Mouse (Mus musculus): ENCODE measurements around the gene D8Ertd738e. TPM values are rescaled to one million over a fixed set of nuclear protein-coding genes. Genes with fewer than 3 reads are reported as not detected.

D8Ertd738e gene
- polyA plus RNA-seq, 1 experiment = 193 TPM

- TF ChIP-seq CTCF (IDR thresholded peaks at IDR 0.05; ENCODE audit: borderline replicate concordance, control insufficient read depth, extremely low read depth, insufficient read depth, low read length, poor library complexity) (no peak), POLR2A (IDR thresholded peaks at IDR 0.05; ENCODE audit: control insufficient read depth, extremely low read depth, insufficient read depth, low read length, poor library complexity) (no peak)
- no peak overlapping the region for H3K27ac ChIP-seq (ENCODE audit: control insufficient read depth, insufficient read depth, low read length)
- no peak for DNase-seq
- H3K4me3 ChIP-seq (ENCODE audit: control insufficient read depth, insufficient read depth, low read length) = no peak overlapping the region
- peaks cover 9% of the 10 kb centered on the region for H3K36me3 ChIP-seq (ENCODE audit: control insufficient read depth, insufficient read depth, low read length)
- 98% methylated on average over 4 of the region's 4 CpGs for WGBS
- peaks cover 8% of the 10 kb centered on the region for H3K4me1 ChIP-seq (replicated peaks; ENCODE audit: control insufficient read depth, insufficient read depth, low read length)
- no peaks in the 10 kb centered on the region for H3K27me3 ChIP-seq (ENCODE audit: control insufficient read depth, insufficient read depth, low read length)
Measured at GRCm38 (mm10) chr8:84261098-84261497, 11.6 kb upstream of the D8Ertd738e start.

GRCm38 (mm10) chr8:84256822-84257610, 7.5 kb upstream of the D8Ertd738e start, which contains the start of gene Mri1:
Gene Mri1 (minus strand): TSS chr8:84257326.
- WGBS = under 1% methylated on average over 64 of the region's 64 CpGs
- Histone ChIP-seq H3K27ac (ENCODE audit: control insufficient read depth, insufficient read depth, low read length) (peak within 1 kb of the TSS; percentile 45), H3K27me3 (ENCODE audit: control insufficient read depth, insufficient read depth, low read length) (no peaks in the 10 kb centered on the region), H3K4me3 (ENCODE audit: control insufficient read depth, insufficient read depth, low read length) (peak within 1 kb of the TSS; percentile 85), H3K4me1 (replicated peaks; ENCODE audit: control insufficient read depth, insufficient read depth, low read length) (peaks cover 9% of the 10 kb centered on the region), H3K36me3 (ENCODE audit: control insufficient read depth, insufficient read depth, low read length) (no peaks in the 10 kb centered on the region; the same call in 1 of the 2 replicates)
- DNase-seq = peak; percentile 70
- peak; percentile 33; the same call in 1 of the 2 replicates for TF ChIP-seq POLR2A (IDR thresholded peaks at IDR 0.05; ENCODE audit: control insufficient read depth, extremely low read depth, insufficient read depth, low read length, poor library complexity)
- TF ChIP-seq CTCF (IDR thresholded peaks at IDR 0.05; ENCODE audit: borderline replicate concordance, control insufficient read depth, extremely low read depth, insufficient read depth, low read length, poor library complexity) = peak; percentile 46; the same call in 1 of the 2 replicates

- Histone ChIP-seq H3K36me3 (ENCODE audit: control insufficient read depth, insufficient read depth, low read length) (no peaks in the 10 kb centered on the region; the same call in 1 of the 2 replicates), H3K4me1 (replicated peaks; ENCODE audit: control insufficient read depth, insufficient read depth, low read length) (peaks cover 9% of the 10 kb centered on the region), H3K27ac (ENCODE audit: control insufficient read depth, insufficient read depth, low read length) (peak overlapping the region; percentile 32), H3K27me3 (ENCODE audit: control insufficient read depth, insufficient read depth, low read length) (no peaks in the 10 kb centered on the region), H3K4me3 (ENCODE audit: control insufficient read depth, insufficient read depth, low read length) (peak overlapping the region; percentile 85)
- TF ChIP-seq CTCF (IDR thresholded peaks at IDR 0.05; ENCODE audit: borderline replicate concordance, control insufficient read depth, extremely low read depth, insufficient read depth, low read length, poor library complexity) (no peak), POLR2A (IDR thresholded peaks at IDR 0.05; ENCODE audit: control insufficient read depth, extremely low read depth, insufficient read depth, low read length, poor library complexity) (no peak)
- DNase-seq = peak; percentile 29
- WGBS = 13% methylated on average over 6 of the region's 6 CpGs
Measured at GRCm38 (mm10) chr8:84256458-84256821, 6.9 kb upstream of the D8Ertd738e start.

GRCm38 (mm10) chr8:84255858-84256257, 6.3 kb upstream of the D8Ertd738e start:
- Histone ChIP-seq H3K36me3 (ENCODE audit: control insufficient read depth, insufficient read depth, low read length) (no peaks in the 10 kb centered on the region; the same call in 1 of the 2 replicates), H3K27ac (ENCODE audit: control insufficient read depth, insufficient read depth, low read length) (no peak overlapping the region), H3K27me3 (ENCODE audit: control insufficient read depth, insufficient read depth, low read length) (no peaks in the 10 kb centered on the region), H3K4me1 (replicated peaks; ENCODE audit: control insufficient read depth, insufficient read depth, low read length) (peaks cover 9% of the 10 kb centered on the region), H3K4me3 (ENCODE audit: control insufficient read depth, insufficient read depth, low read length) (0 out of 2 replicates have a peak overlapping the region, but pooled peaks have one; percentile 85)
- DNase-seq = no peak
- TF ChIP-seq POLR2A (IDR thresholded peaks at IDR 0.05; ENCODE audit: control insufficient read depth, extremely low read depth, insufficient read depth, low read length, poor library complexity) = no peak
- TF ChIP-seq CTCF (IDR thresholded peaks at IDR 0.05; ENCODE audit: borderline replicate concordance, control insufficient read depth, extremely low read depth, insufficient read depth, low read length, poor library complexity) = no peak
- 93% methylated on average over 3 of the region's 3 CpGs for WGBS

GRCm38 (mm10) chr8:84241821-84242220, 7.7 kb downstream of the D8Ertd738e start:
- 85% methylated on average over 2 of the region's 2 CpGs for WGBS
- Histone ChIP-seq H3K4me1 (replicated peaks; ENCODE audit: control insufficient read depth, insufficient read depth, low read length) (peaks cover 7% of the 10 kb centered on the region), H3K27me3 (ENCODE audit: control insufficient read depth, insufficient read depth, low read length) (no peaks in the 10 kb centered on the region), H3K36me3 (ENCODE audit: control insufficient read depth, insufficient read depth, low read length) (peaks cover 17% of the 10 kb centered on the region), H3K27ac (ENCODE audit: control insufficient read depth, insufficient read depth, low read length) (no peak overlapping the region), H3K4me3 (ENCODE audit: control insufficient read depth, insufficient read depth, low read length) (no peak overlapping the region)
- TF ChIP-seq CTCF (IDR thresholded peaks at IDR 0.05; ENCODE audit: borderline replicate concordance, control insufficient read depth, extremely low read depth, insufficient read depth, low read length, poor library complexity) (no peak), POLR2A (IDR thresholded peaks at IDR 0.05; ENCODE audit: control insufficient read depth, extremely low read depth, insufficient read depth, low read length, poor library complexity) (no peak)
- DNase-seq = no peak

GRCm38 (mm10) chr8:84241167-84241566, 8.4 kb downstream of the D8Ertd738e start:
- peaks cover 8% of the 10 kb centered on the region for H3K4me1 ChIP-seq (replicated peaks; ENCODE audit: control insufficient read depth, insufficient read depth, low read length)
- H3K36me3 ChIP-seq (ENCODE audit: control insufficient read depth, insufficient read depth, low read length) = peaks cover 17% of the 10 kb centered on the region
- 84% methylated on average over 6 of the region's 6 CpGs for WGBS
- DNase-seq = no peak
- TF ChIP-seq CTCF (IDR thresholded peaks at IDR 0.05; ENCODE audit: borderline replicate concordance, control insufficient read depth, extremely low read depth, insufficient read depth, low read length, poor library complexity) (no peak), POLR2A (IDR thresholded peaks at IDR 0.05; ENCODE audit: control insufficient read depth, extremely low read depth, insufficient read depth, low read length, poor library complexity) (no peak)
- H3K27ac ChIP-seq (ENCODE audit: control insufficient read depth, insufficient read depth, low read length) = no peak overlapping the region
- H3K27me3 ChIP-seq (ENCODE audit: control insufficient read depth, insufficient read depth, low read length) = no peaks in the 10 kb centered on the region
- H3K4me3 ChIP-seq (ENCODE audit: control insufficient read depth, insufficient read depth, low read length) = no peak overlapping the region
